Mouse (Mus musculus): ENCODE data around the gene Calm4. TPM values are rescaled to one million over a fixed set of nuclear protein-coding genes. Genes with fewer than 3 reads are reported as not detected.

Gene Calm4
- total and polyA plus RNA-seq, 2 experiments from 2014 or later = 0.16 TPM; not detected in 1

DNA sequence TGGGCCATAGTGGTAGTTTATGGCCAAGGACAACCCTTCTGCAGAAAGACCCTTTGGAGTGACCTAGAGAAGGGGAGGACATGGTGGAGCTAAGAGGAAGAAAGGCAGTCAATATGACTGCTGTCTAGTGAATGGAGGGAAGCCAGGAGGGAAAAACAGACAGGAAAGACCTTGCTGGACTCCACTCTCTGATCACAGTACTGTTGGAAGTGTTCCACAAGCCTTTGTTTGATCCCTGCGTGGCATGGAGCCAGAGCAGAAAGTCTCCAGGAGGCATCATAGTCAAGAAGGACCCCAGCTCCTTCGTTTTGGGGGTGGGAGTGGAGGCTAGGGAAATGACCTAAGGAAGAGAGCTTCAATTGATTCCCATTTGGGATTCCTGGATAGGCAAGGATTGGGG, 32.4 kb upstream of the Calm4 start:
- ATAC-seq (no peak), DNase-seq (ENCODE audit: low spot score) (no peak)
- Histone ChIP-seq H3K9ac (replicated peaks; ENCODE audit: low read length) (no peak overlapping the region), H3K9me3 (ENCODE audit: low read length) (no peaks in the 10 kb centered on the region), H3K4me1 (ENCODE audit: insufficient read depth, low read length) (no peaks in the 10 kb centered on the region), H3K4me3 (ENCODE audit: low read length) (no peak overlapping the region), H3K4me2 (ENCODE audit: low read depth, low read length) (no peak overlapping the region), H3K36me3 (ENCODE audit: insufficient read depth, low read length) (no peaks in the 10 kb centered on the region), H3K27ac (no peak overlapping the region), H3K27me3 (ENCODE audit: insufficient read depth, low read length) (no peaks in the 10 kb centered on the region)
- 43% methylated on average over 2 of the region's 2 CpGs for WGBS
- TF ChIP-seq CTCF (IDR thresholded peaks at IDR 0.05; ENCODE audit: low read depth) = no peak

GRCm38 (mm10) chr13:3805638-3806037, 31.9 kb upstream of the Calm4 start:
- Histone ChIP-seq H3K36me3 (ENCODE audit: insufficient read depth, low read length) (no peaks in the 10 kb centered on the region), H3K4me1 (ENCODE audit: insufficient read depth, low read length) (no peaks in the 10 kb centered on the region), H3K4me3 (ENCODE audit: low read length) (no peak overlapping the region), H3K9ac (replicated peaks; ENCODE audit: low read length) (no peak overlapping the region), H3K9me3 (ENCODE audit: low read length) (no peaks in the 10 kb centered on the region), H3K27ac (no peak overlapping the region), H3K27me3 (ENCODE audit: insufficient read depth, low read length) (no peaks in the 10 kb centered on the region), H3K4me2 (ENCODE audit: low read depth, low read length) (no peak overlapping the region)
- no peak for ATAC-seq
- no peak for TF ChIP-seq CTCF (IDR thresholded peaks at IDR 0.05; ENCODE audit: low read depth)
- WGBS = 78% methylated on average over 5 of the region's 5 CpGs
- DNase-seq (ENCODE audit: low spot score) = no peak

DNA sequence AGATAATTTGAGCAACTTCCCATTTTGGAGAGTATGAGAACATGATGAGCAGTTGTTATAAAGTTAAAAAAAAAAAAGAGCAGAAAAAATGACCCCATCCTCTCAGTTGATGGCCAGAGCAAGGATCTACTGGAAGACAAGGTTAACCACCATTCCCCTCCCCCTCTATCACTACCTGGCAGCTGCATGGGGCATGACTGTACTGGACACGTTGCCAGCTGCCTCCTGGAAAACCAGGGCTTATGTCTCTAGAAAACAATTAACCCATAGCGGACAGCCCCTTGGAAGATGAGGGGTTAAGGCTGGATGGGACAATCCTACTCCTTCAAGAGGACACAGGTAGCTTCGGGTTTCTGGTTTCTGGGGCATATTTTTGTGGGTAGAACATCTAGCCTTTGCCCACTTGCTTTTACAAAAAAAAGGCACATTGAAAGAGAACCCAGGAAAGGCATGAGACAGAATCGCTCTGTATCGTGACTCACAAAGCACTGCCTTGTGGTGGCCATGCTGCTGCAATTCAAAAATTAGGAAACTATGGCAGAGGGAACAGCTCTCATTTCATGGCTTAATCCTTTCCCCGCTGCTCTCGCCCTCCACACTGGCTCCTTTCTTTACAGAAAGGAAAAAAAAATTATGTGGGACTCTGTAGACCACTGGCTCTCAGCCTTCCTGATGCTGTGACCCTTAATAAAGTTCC, 30.3 kb upstream of the Calm4 start:
- H3K4me1 ChIP-seq (ENCODE audit: insufficient read depth, low read length) = no peaks in the 10 kb centered on the region
- TF ChIP-seq CTCF (IDR thresholded peaks at IDR 0.05; ENCODE audit: low read depth) = no peak
- no peak overlapping the region for H3K4me3 ChIP-seq (ENCODE audit: low read length)
- no peaks in the 10 kb centered on the region for H3K9me3 ChIP-seq (ENCODE audit: low read length)
- 81% methylated on average over 7 of the region's 7 CpGs for WGBS
- no peaks in the 10 kb centered on the region for H3K36me3 ChIP-seq (ENCODE audit: insufficient read depth, low read length)
- no peak overlapping the region for H3K27ac ChIP-seq
- no peak overlapping the region for H3K4me2 ChIP-seq (ENCODE audit: low read depth, low read length)
- ATAC-seq = no peak
- DNase-seq (ENCODE audit: low spot score) = no peak
- no peak overlapping the region for H3K9ac ChIP-seq (replicated peaks; ENCODE audit: low read length)
- no peaks in the 10 kb centered on the region for H3K27me3 ChIP-seq (ENCODE audit: insufficient read depth, low read length)

GRCm38 (mm10) chr13:3818012-3818739, 19.4 kb upstream of the Calm4 start:
- DNase-seq (ENCODE audit: low spot score) (no peak), ATAC-seq (no peak)
- WGBS = 78% methylated on average over 5 of the region's 5 CpGs
- Histone ChIP-seq H3K9me3 (ENCODE audit: low read length) (no peaks in the 10 kb centered on the region), H3K4me2 (ENCODE audit: low read depth, low read length) (no peak overlapping the region), H3K27me3 (ENCODE audit: insufficient read depth, low read length) (no peaks in the 10 kb centered on the region), H3K4me3 (ENCODE audit: low read length) (no peak overlapping the region), H3K9ac (replicated peaks; ENCODE audit: low read length) (no peak overlapping the region), H3K4me1 (ENCODE audit: insufficient read depth, low read length) (no peaks in the 10 kb centered on the region), H3K27ac (no peak overlapping the region), H3K36me3 (ENCODE audit: insufficient read depth, low read length) (no peaks in the 10 kb centered on the region)
- no peak for TF ChIP-seq CTCF (IDR thresholded peaks at IDR 0.05; ENCODE audit: low read depth)

GRCm38 (mm10) chr13:3818740-3819076, 18.8 kb upstream of the Calm4 start:
- TF ChIP-seq CTCF (IDR thresholded peaks at IDR 0.05; ENCODE audit: low read depth) = no peak
- no peak overlapping the region for H3K4me3 ChIP-seq (ENCODE audit: low read length)
- no peak overlapping the region for H3K27ac ChIP-seq
- DNase-seq (ENCODE audit: low spot score) (no peak), ATAC-seq (no peak)
- 94% methylated on average over 2 of the region's 2 CpGs for WGBS
- H3K9ac ChIP-seq (replicated peaks; ENCODE audit: low read length) = no peak overlapping the region
- no peaks in the 10 kb centered on the region for H3K9me3 ChIP-seq (ENCODE audit: low read length)
- no peak overlapping the region for H3K4me2 ChIP-seq (ENCODE audit: low read depth, low read length)
- H3K27me3 ChIP-seq (ENCODE audit: insufficient read depth, low read length) = no peaks in the 10 kb centered on the region
- H3K36me3 ChIP-seq (ENCODE audit: insufficient read depth, low read length) = no peaks in the 10 kb centered on the region
- no peaks in the 10 kb centered on the region for H3K4me1 ChIP-seq (ENCODE audit: insufficient read depth, low read length)

DNA sequence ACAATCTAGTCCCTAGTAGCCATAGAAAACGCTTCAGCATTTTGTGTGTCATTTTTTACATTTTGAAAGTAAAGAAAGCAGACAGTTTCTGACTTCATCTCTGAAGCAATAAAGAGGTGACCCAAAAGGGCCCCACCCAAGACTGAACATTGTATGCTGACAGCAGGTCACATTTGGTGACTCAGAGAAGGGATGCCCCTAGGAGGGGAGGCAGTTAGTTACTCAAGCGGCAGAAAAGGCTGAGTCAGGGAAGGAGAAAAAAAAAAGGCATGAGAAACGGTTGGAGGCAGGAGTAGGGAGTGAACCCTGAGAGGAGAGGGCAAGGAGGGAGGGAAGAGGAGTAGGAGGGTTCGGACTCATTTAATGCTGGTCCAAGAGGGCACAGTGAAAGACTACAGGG, 15.5 kb upstream of the Calm4 start:
- no peak overlapping the region for H3K4me3 ChIP-seq (ENCODE audit: low read length)
- no peak overlapping the region for H3K9ac ChIP-seq (replicated peaks; ENCODE audit: low read length)
- no peaks in the 10 kb centered on the region for H3K4me1 ChIP-seq (ENCODE audit: insufficient read depth, low read length)
- ATAC-seq = no peak
- no peak overlapping the region for H3K27ac ChIP-seq
- WGBS = 63% methylated on average over 4 of the region's 4 CpGs
- no peak for TF ChIP-seq CTCF (IDR thresholded peaks at IDR 0.05; ENCODE audit: low read depth)
- H3K27me3 ChIP-seq (ENCODE audit: insufficient read depth, low read length) = no peaks in the 10 kb centered on the region
- no peaks in the 10 kb centered on the region for H3K36me3 ChIP-seq (ENCODE audit: insufficient read depth, low read length)
- no peaks in the 10 kb centered on the region for H3K9me3 ChIP-seq (ENCODE audit: low read length)
- no peak overlapping the region for H3K4me2 ChIP-seq (ENCODE audit: low read depth, low read length)
- DNase-seq (ENCODE audit: low spot score) = no peak

GRCm38 (mm10) chr13:3825726-3826125, 11.8 kb upstream of the Calm4 start:
- Histone ChIP-seq H3K9me3 (ENCODE audit: low read length) (no peaks in the 10 kb centered on the region), H3K36me3 (ENCODE audit: insufficient read depth, low read length) (no peaks in the 10 kb centered on the region), H3K9ac (replicated peaks; ENCODE audit: low read length) (no peak overlapping the region), H3K27ac (no peak overlapping the region), H3K4me2 (ENCODE audit: low read depth, low read length) (no peak overlapping the region), H3K4me1 (ENCODE audit: insufficient read depth, low read length) (no peaks in the 10 kb centered on the region), H3K27me3 (ENCODE audit: insufficient read depth, low read length) (no peaks in the 10 kb centered on the region), H3K4me3 (ENCODE audit: low read length) (no peak overlapping the region)
- ATAC-seq = no peak
- no peak for DNase-seq (ENCODE audit: low spot score)
- TF ChIP-seq CTCF (IDR thresholded peaks at IDR 0.05; ENCODE audit: low read depth) = no peak
